Mouse (Mus musculus): ENCODE data around the gene Mink1. TPM values are rescaled to one million over a fixed set of nuclear protein-coding genes. Genes with fewer than 3 reads are reported as not detected.

The Mink1 gene
- polyA plus RNA-seq, 1 experiment: 89.1 TPM

DNA sequence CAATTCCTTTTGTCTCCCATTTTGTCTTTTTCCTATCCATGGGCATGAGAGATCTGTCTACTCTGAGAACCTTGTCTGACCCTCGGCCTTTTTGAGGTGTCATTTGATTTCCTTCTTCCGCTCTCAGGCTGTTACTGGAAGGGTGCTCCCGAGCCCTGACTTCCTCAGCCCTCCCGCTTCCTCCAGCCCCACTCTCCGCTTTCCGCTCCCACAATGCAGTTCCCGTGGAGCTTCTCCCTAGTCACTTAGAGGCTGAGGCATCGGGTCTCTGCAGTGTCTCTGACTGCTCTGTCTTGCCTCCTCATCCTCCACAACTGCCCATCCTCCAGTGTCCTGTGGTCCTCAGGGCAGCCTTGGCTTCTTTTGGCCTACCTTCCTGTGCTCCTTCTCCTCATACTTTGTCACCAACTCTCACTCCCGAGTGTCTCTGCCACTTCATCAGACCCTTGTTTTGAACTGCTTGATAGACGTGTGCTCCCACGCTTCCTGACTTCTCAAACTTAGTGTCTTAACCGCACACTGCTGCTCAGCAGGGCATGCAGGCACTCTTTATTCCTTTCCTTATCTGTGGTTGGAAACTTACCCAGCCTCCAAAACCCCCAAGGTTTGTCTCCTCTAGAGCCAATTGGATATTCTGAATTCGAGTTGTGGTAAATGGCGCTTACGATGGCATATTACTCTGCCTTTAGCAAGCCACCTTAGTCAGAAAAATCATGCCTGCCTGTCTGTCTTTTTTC, 31.7 kb downstream of the Mink1 start:
- no peak for DNase-seq (ENCODE audit: low spot score)

GRCm38 (mm10) chr11:70595638-70596037, 33.0 kb downstream of the Mink1 start:
- no peak for DNase-seq (ENCODE audit: low spot score)

GRCm38 (mm10) chr11:70596094-70596493, 33.4 kb downstream of the Mink1 start:
- DNase-seq (ENCODE audit: low spot score): no peak

DNA sequence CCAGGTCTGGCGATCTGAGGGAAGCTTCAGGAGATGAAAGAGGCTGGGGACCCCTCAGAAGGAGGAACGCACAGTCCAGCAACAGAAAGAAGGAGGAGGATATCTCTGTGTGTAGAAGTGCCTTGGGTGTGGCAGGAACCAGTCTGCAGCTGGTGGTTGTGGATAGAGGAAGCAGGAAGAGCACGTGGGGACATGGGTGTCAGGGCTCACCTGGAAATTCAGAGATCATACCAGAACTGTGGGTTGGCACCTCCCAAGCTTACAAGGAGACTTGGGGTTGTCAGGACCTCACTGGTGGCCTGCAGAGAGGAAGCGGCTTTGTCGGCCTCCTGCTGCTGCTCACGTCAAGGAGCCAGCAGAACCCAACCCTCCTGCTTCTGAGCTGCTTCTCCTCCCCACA, 34.6 kb downstream of the Mink1 start:
- no peak for DNase-seq (ENCODE audit: low spot score)

DNA sequence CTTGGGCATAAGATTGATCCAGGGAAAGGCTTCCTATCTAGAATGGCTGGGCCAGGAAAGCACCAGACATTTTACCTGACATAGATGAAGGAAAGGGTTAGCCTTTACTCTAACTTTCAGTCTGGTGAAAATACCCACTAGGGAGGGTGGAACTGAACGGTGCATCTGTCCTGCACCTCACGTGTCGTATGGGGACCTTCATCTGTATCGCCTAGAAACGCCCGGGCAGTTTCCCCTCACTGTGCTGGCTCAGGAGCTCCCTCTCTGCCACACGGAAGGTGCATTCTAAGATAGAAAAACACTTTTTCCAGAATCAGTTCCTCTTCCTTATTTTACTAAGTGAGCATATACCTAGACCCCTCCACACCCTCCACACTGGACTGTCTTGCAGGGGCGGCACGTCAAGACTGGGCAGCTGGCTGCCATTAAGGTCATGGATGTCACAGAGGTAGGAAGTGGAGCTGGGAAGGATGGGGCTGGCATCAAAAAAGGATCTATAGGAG, 35.8 kb downstream of the Mink1 start:
- no peak for DNase-seq (ENCODE audit: low spot score)

GRCm38 (mm10) chr11:70605024-70605566, 42.4 kb downstream of the Mink1 start:
- peak; percentile 53 for DNase-seq (ENCODE audit: low spot score)

GRCm38 (mm10) chr11:70606717-70607116, 44.0 kb downstream of the Mink1 start:
- DNase-seq (ENCODE audit: low spot score): no peak

- DNase-seq (ENCODE audit: low spot score): no peak
These were observed 44.9 kb downstream of the Mink1 start for GRCm38 (mm10) chr11:70607611-70608010.

DNA sequence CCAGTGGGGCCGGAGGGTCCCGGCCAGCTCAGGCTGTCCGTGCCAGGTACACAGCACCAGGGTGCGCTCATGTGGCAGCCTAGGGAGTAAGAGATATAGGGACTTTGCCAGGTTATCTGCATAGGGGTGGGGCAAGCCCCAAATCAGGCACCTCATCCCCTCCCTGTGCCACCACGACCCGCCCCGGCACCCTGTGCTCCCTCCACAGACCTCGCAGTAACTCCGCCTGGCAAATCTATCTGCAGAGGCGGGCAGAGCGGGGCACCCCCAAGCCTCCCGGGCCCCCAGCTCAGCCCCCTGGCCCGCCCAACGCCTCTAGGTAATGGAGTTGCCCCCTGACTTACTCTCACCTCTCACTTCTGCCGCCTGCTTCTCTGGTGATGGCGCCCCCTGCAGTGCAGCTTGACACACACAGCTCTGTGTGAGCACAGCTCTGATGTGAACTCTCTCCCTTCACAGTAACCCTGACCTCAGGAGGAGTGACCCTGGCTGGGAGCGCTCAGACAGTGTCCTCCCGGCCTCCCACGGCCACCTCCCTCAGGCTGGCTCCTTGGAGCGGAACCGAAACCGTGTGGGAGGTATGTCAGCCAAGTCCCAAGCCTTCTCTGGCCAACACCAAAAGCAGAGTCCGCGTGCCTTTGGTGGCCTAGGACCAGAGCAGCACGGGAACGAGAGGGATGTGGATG, 45.8 kb downstream of the Mink1 start:
- DNase-seq (ENCODE audit: low spot score): no peak

DNA sequence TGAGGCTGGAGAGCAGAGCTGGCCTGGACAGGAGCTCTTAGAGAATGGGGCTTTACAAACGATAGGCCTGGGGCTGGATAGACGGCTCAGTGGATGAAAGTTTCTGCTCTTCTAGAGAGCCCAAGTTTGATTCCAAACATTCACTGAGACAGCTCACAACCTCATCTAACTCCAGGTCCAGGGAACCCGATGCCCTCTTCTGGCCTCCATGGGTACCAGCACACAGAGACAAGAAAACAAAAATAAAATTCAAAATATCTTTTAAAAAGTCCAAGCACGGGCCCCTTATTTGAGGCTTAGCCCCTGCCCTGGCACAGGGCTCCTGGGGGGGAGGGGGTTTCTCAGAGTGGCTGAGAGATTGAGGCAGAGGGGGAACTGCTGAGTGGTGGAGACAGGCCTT, 48.1 kb downstream of the Mink1 start:
- no peak for DNase-seq (ENCODE audit: low spot score)

DNA sequence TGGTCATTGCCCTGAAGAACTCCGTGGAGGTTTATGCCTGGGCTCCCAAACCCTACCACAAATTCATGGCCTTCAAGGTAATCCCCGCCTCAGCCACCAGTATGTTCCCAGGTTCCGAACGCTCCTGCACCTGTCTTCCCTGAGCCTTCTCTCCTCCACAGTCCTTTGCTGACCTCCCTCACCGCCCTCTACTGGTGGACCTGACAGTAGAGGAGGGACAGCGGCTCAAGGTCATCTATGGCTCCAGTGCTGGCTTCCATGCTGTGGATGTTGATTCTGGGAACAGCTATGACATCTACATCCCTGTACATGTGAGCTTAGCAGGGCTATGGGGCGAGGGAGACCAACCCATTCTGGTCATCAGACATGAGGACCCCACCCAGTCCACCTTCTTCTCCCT, 49.8 kb downstream of the Mink1 start:
- DNase-seq (ENCODE audit: low spot score): no peak

- peak; percentile 49 for DNase-seq (ENCODE audit: low spot score)
These were observed 52.4 kb downstream of the Mink1 start for GRCm38 (mm10) chr11:70615074-70615473.

DNA sequence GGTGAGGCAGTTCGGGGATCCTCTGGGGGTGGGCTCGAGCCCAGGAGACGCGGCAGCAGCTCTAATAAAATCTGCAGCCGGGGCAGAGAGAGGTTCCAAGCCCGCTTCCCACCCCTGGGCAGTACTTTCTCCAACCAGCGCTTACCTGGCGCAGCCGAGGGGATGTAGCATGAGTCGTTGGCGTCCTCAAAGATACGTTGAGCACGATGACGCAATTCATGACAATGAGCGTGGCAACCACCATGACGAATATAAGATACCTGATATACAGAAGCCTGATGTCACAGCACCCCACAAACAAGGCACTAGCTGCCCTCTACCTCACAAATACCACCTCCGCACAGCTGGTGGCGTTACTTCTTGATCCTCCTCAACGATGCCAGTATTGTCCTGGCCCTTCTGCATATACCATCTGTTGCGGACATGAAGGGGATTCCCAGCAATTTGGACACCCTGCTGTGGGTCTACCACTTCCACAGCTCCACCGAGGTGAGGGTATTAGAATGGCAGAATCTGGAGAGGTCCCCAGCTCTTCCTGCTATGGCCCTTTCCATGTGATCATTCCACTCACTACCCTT, 52.9 kb downstream of the Mink1 start, which contains the start of gene 4930544D05Rik:
Gene 4930544D05Rik (plus strand): TSS at position 333 of the 578 bp plus-strand sequence.
- no peak for DNase-seq (ENCODE audit: low spot score)

DNA sequence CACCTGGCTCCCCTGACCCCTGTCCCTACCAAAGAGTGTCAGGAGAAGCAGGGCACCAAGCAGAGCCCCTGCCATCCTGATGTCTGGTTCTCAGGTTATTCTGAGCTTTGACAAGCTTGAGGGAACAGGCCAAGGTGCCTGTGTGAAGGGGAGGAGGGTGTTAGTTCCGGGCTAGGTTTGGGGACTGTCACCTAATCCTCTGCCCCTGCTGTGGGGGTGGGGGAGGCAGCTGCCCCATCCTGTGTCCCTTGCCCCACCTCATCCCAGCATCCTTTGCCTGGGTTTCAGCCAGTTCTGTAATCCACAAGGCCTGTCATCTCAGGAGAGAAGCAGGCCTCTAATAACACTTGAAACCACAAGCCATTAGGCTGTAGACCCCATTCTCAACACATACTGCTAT, 56.4 kb downstream of the Mink1 start, which contains the start of gene Chrne:
Gene Chrne (minus strand): TSS at position 116 of the 400 bp plus-strand sequence.
- no peak for DNase-seq (ENCODE audit: low spot score)

DNA sequence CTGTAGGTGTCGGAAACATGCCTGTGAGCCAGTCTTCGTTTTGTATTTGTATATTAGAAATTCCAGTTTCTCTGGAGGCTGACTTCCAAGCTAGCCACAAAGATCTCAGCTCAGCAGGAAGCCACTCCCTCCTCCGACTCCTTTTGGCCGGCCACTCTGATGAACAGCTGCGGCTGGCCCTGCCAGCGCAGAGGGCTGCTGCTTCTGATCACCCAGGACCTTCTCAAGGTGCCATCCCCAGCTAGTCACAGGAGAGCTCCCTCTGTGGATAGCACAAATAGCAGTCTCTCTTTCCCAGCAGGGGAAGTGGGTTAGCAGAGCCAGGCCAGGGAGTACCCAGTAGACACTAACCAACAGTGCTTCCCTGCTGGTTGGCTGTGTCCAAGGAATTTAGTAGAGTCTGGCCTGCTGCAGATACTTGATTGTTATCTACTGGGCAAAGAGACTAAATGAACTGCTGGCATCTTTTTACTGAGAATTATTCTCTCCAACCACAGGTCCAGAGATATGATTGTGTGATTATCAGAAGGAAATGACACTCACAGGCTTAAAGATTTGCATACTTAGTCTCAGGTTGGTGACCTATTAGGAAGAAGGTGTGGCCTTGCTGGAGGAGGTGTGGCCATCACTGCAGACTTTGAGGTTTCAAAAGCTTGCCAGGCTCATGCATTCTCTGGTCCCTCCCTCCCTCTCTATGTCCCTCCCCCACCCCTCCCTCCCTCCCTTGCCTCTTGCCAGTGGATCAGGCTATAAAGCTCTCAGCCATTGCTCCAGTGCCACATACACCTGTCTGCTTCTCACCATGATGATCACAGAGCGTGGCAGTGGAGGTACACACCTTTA, 59.5 kb downstream of the Mink1 start:
- DNase-seq (ENCODE audit: low spot score): no peak

DNA sequence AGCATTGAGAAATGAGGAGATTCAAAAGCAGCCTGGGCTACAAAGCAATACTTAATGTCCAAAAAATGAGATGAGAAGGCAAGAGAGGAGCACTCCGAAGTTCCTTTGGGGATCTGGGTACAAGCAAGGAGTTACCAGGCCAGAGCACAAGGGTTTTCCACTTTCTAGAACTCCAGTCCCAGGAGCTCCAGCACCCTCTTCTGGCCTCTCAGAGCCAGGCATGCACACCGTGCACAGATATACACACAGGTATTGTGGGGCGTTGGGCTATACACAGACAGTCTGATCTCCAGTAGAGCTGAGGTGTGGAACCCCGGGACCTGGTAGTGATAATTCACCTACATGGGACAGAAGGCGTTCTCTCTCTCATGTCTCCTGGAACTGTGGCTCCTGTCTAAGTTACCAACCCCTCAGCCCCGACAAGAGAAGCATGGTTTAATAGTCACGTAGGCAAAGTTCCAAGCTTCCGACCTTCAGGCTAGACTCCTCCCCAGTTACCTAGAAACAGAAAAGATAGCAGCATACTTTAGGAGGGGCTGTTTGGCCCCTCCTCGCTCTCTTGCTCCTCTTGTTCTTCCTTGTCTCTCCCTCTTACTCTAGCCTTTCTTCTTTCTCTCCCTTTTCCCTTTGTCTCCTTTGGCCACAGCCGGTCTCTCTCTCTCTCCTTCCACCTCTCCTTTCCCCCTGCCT, 60.5 kb downstream of the Mink1 start:
- DNase-seq (ENCODE audit: low spot score): no peak

DNA sequence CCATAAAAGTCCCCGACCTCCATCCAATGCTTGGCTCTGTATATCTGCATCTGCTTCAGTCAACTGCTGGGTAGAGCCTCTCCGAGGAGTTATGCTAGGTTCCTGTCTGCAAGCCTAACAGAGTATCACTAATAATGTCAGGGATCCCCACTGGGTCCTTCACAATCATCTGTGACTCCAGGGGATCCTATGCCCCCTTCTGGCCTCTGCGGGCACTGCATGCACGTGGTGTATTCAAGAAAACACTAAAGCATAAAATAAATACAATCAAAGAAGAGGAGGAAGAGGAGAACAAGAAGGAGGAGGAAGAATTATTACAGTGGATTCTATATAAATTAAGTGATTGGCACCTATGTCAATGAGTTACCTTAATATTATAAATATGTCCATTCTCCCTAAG, 62.8 kb downstream of the Mink1 start:
- DNase-seq (ENCODE audit: low spot score): no peak

GRCm38 (mm10) chr11:70626877-70627276, 64.2 kb downstream of the Mink1 start:
- no peak for DNase-seq (ENCODE audit: low spot score)

- DNase-seq (ENCODE audit: low spot score): no peak
These were observed 65.8 kb downstream of the Mink1 start for GRCm38 (mm10) chr11:70628431-70628830.

DNA sequence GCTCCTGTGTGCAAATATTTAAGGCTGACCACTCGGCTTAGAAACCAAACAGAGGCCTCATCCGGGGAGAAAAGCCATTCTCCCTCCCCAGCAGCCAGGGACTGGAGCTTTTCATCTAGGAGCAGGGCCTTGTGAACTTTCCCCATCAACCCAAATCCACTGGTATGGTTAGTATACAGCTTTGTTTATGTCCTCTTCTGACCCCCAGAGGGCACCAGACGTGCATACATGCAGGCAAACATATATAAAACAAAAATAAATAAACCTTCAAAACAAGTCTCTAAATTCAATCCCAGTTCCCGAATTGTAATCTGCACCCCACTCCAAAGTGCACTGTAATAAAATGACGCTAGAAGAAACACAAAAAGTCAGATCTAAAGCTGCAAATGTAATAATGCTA, 66.9 kb downstream of the Mink1 start:
- DNase-seq (ENCODE audit: low spot score): no peak

GRCm38 (mm10) chr11:70630129-70630528, 67.4 kb downstream of the Mink1 start:
- no peak for DNase-seq (ENCODE audit: low spot score)

Measured in urinary bladder, adult 2 months (tissue).